Mouse (Mus musculus) liver, adult 2 months (tissue): ENCODE measurements around the gene Tenm2.
A peak's percentile ranks its signal among the peaks of the same experiment; 100 is the strongest.

Source experiments
- CTCF ChIP-seq: fragments of 200-500 bp; IDR thresholded peaks from 2 replicates; pipeline ENCODE4 v1.5.1; 2011; ENCODE audit warnings: low read depth, low read length, control low read depth
- POLR2A ChIP-seq: fragments of 200-500 bp; IDR thresholded peaks from 2 replicates; pipeline ENCODE4 v1.6.1; 2011; ENCODE audit warnings: low read length, control low read depth; ENCODE audit not compliant: insufficient read depth; ENCODE audit errors: extremely low read depth

GRCm38 (mm10) chr11:36911406-36911805 lies 324.4 kb downstream of the Tenm2 start:
- peak; percentile 59 for TF ChIP-seq CTCF
- TF ChIP-seq POLR2A: no peak
